Mouse (Mus musculus): ENCODE measurements around the gene Sept9.

The Sept9 gene

GRCm38 (mm10) chr11:117344339-117345021, 145.0 kb downstream of the Sept9 start:
- DNase-seq (ENCODE audit: low read depth, low spot score), result no peak

- DNase-seq (ENCODE audit: low read depth, low spot score), result no peak
Observed at GRCm38 (mm10) chr11:117345022-117345765, 145.7 kb downstream of the Sept9 start.

DNA sequence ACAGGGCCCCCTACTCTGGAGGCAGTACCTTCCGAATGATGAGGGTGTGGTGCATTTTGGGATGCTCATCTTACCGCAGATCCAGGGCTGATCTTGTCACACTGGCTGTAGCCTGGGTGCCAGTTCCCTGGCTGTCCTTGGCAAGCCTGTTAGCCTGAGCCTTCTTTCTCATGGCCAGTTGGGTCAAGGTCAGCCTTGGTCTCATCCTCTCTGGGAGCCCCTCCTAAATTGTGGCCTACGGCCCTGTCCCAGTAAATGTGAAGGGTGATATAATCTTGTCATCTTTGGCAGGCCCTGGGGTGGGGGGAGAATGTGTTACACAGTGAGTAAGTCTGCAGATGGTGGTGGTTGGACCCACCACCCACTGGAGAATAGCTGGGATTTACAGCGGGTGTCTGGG, 147.8 kb downstream of the Sept9 start:
- DNase-seq (ENCODE audit: low read depth, low spot score), result no peak

DNA sequence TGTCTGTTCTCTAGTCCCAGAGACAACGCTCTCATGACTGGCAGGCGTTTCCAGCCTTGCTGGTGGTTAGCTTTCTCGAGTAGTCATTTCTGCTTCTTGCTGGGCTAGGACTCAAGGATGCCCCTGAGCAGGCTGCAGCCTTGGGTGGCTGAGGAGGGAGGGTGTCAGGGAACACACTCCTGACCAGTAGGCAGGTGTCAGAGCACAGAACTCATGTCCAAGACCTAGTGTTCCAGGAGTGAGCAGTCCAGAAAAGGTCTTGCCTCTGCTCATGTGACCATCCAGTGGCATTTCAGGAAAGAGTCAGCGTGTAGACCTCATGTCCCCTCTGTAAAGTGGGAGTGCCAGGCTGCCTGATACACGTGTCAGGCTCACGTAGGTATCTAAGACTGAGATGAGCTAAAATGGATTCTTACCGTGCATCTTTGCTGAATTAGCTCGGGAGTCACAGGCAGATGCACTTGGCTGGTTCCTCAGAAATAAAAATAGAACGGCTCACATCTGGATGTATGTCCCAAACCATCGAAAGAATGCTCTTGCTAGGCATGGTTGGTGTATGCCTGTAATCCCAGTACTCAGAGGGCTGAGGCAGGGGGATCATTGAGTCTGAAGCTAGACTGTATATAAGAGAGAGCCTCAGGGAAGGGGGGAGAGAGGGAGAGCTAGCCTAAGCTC, 149.1 kb downstream of the Sept9 start:
- no peak for DNase-seq (ENCODE audit: low read depth, low spot score)

DNA sequence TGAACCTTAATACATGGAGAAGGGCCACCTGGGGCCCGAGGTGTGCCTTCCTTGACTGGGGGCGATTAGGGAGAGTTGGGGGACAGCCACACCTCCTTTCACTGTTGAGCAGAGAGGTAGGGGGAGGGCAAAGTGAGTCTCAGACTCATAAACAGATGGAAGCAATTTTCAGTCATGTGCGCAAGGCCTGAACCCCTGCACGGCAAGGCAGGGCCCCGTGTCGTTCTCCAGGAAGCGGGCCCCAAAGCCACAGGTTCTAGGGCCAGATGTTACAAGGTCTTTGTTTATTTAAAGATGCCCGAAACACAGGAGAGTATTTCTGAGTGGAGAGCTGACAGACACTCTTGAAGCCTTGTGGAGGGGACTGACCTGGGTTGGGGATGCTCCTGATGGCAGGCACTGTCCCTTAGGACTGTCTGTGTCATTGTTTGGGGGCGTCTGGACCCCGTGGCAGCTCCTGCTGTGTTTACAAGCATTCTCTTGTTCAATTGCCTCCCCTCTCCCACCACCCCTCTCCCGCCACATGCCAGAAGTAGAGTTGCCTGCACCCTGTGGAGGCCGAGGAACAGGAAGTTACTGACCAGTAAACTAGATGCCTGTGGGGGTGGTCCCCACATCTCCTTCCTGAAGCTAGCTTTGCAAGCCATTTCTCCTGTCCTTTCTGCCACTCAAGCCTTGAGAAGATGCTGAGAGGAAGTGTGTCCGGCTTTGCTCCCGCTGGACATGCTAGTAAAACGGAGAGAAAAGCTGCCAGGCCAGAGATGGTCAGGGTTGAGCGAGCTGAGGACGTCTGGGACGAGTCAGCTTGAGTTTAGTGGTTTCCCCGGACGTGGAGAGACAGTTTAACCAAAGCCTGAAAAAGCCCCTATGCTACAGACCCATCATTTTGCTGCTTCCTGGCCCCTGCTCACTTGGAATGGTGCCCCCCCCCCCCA, 150.2 kb downstream of the Sept9 start:
- no peak for DNase-seq (ENCODE audit: low read depth, low spot score)

GRCm38 (mm10) chr11:117350462-117351222, 151.2 kb downstream of the Sept9 start:
- DNase-seq (ENCODE audit: low read depth, low spot score), result no peak

- DNase-seq (ENCODE audit: low read depth, low spot score), result no peak
Observed at GRCm38 (mm10) chr11:117353126-117353525, 153.7 kb downstream of the Sept9 start.

DNA sequence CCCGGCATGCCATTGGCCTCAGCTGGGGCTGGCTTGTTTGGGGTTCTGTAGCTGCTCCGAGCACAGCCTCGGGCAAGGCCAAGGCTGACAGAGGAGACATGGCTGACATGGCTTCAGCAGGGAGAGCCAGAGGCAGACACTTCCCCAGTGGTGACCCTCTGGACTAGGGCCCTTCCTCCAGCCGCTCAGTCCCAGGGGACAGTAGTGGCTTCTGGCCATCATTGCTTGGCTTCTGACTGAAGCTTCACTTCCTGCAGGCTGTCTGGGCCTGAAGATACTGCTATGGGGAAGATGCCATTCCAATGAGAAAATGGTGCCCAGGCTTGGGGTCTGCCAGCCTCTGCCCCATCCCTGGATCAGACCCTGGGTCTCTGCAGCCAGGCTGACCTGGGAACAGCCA, 154.6 kb downstream of the Sept9 start:
- no peak for DNase-seq (ENCODE audit: low read depth, low spot score)

GRCm38 (mm10) chr11:117356937-117357336, 157.5 kb downstream of the Sept9 start:
- DNase-seq (ENCODE audit: low read depth, low spot score), result no peak

DNA sequence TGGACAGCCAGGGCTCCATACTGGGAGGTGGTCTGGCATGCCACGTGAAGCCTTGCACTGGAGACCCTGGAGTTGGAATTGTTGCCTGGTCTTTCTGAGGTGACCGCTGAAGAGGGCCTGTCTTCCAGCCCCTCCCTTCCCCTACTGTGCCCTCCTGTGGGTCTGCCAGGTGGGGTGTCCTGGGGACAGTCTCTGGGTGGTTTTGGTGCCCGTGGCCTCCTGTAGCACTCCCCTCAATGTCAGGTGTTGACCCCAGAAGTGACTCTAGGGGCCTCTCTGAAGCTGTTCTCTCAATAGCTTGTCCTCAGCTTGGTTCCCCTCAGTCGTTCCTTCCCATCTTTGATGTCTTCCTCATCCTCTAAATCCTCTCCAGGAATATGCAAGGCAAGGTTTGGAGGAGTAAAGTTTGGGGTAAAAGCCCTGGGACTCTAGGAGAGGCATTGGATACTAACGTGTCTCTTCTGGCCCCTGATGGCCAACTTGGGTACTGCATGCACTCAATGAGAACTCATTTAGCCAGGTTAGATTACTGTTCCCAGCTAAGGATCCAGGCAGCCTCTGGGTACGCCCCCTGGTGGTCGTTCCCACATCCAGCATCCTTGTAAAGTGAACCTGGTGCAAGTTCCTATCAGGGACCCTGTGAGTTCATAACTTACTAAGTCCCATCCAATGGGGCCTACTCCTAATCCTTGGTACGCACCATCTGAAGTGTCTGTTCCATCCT, 158.6 kb downstream of the Sept9 start:
- DNase-seq (ENCODE audit: low read depth, low spot score), result peak; percentile 91

DNA sequence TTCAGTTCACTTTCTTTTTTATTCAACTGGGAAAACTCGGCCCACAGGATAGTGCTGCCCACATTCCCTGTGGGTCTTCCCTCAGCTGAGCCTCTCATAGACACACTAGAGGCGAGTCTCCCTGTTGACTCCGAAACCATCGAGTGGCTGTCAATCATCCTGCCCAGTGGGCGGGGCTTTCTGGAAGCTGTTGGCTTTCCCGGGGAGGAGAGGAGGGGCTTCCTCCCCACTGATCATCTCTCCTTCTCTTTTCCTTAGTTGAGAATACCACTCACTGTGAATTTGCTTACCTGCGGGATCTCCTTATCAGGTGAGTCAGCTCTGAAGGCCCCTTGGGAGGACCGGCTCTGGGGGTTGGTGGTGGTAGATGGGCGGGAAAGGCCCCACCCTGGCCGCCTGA, 159.7 kb downstream of the Sept9 start:
- DNase-seq (ENCODE audit: low read depth, low spot score), result no peak

GRCm38 (mm10) chr11:117359870-117360269, 160.4 kb downstream of the Sept9 start:
- DNase-seq (ENCODE audit: low read depth, low spot score), result no peak

DNA sequence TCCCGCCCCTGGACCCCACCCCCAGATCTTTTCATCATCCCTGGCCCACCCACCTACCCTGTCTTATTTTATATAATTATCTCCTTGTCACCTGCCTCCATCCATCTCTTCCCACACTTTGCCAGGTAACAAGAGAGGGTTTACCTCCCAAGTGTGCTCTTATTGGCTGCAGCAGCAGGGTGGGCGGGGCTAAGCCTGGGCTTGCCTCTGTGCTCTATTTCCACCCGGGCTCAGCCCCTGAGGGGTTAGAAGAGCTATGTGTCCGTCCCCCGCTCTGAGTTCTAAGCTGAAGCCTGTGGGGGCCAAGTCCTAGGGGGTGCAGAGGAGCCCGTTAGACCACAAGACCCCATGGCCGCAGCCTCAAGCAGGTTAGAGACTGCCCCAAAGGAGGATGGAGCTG, 161.1 kb downstream of the Sept9 start:
- no peak for DNase-seq (ENCODE audit: low read depth, low spot score)

GRCm38 (mm10) chr11:117362307-117362706, 162.8 kb downstream of the Sept9 start:
- DNase-seq (ENCODE audit: low read depth, low spot score), result no peak

DNA sequence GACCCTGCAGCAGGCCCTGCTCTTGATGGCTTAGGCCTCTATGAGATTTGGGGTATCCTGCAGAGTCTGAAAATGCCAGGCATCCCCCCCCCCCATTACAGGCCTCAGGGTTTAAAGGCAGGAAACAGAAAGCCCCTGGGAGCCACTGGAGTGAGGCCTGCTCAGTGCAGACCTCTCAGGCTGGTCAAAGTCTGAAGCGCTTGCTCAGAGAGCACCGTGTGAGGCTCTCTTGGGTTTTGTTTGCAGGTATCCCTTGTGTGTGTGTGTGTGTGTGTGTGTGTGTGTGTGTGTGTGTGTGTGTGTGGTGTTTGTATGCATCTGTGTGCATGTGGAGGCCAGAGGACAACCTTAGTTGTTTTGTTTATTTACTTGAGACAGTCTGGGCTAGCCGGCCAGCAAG, 164.5 kb downstream of the Sept9 start:
- no peak for DNase-seq (ENCODE audit: low read depth, low spot score)

DNA sequence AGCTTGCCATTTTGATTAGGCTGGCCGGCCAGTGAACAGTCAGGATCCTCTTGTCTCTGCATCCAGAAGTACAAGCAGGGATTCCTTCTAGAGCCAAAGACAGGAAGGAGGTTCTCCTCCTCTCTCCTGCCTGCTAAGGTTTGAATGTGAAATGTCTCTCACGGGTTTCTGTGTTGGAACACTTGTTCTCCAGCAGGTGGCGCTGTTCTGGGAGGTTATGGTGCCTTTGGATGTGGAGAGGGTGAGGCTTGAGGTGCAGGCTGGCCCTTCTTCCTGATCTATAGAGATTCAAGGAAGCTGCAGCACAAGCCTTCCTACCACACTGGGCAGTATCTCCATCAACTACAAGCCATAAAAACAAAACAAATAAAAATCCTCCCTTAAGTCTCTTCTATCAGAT, 167.0 kb downstream of the Sept9 start:
- DNase-seq (ENCODE audit: low read depth, low spot score), result peak; percentile 61

DNA sequence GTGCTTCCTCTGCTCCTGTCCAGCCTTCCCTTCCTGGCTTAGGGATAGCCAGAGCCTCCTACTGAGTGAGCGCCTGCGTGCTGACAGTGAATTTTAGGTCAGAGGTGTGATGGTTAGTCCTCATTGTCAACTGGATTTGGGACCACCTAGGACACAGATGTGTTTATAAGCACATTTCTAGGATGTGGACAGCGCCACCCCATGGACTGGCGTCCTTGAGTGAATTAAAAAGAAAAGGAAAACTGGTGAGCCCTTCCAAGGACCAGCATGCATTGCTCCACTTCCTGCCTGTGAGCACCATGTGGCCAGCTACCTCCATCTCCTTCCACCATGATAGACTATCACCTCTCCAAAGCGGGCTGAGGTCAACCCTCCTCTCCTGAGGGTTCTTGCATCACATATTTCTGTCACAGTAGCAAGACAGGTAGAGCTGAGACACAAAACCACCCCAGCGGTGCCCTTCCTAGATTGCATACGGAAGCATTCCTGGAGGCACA, 167.4 kb downstream of the Sept9 start:
- no peak for DNase-seq (ENCODE audit: low read depth, low spot score)

GRCm38 (mm10) chr11:117367937-117368336, 168.5 kb downstream of the Sept9 start:
- no peak for DNase-seq (ENCODE audit: low read depth, low spot score)

DNA sequence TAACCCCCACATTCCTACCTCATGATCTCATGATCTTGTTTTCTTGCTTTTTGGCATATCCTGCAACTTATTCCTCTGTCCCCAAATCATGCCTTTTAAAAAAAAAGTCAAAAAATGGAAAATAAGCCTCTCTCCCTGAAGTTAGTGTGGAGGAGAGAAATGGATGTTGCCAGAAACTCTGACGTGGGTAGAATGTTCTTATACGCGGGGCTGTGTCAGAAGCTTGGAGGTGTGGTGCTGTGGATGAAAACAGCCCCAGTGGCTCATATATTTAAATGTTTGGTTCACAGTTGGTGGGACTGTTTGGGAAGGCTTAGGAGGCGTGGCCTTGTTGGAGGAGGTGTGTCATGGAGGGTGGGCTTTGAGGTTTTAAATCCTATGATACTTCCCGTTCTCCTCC, 169.9 kb downstream of the Sept9 start:
- no peak for DNase-seq (ENCODE audit: low read depth, low spot score)

DNA sequence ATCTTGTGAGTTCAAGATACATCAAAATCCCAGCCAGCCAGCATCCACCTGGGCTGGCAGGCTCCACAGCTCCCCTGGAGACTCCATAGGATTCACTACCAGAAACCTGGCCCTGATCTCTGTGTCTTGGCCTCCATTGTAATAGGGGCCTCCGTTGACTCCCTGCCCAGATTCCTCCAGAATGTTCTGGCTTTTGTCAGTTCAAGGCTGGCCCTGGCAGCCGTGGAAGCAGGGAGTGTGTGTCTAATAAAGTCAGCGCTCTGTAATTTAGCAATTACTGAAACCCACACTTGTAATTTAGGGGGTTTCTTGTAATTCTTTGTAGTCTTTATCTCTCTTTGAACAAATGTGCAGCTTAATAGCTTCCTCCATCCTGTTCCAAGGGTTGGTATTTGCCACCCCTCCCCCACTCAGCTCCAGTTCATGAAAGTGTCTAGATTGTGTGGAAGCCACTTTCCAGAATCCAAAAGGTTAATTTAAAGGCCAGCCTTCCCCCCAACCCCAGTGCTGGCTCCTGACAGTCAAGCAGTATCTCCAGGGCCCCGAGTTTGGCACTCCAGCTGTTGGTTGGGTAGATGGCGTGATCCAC, 170.9 kb downstream of the Sept9 start:
- DNase-seq (ENCODE audit: low read depth, low spot score), result no peak
